Mouse (Mus musculus) layer of hippocampus, adult 9-11 months (tissue): Measurements from ENCODE around the gene Clmp.
A peak's percentile ranks its signal among the peaks of the same experiment; 100 is the strongest.
"Not testable (repeated sequence)": the region's sequence is repeated elsewhere in the genome, so short reads cannot be mapped to it uniquely, and the experiment has no call there.

ENCODE experiments used
- DNase-seq: peaks from one replicate; pipeline ENCODE4 v3.0.0; 2022

Gene Clmp

DNA sequence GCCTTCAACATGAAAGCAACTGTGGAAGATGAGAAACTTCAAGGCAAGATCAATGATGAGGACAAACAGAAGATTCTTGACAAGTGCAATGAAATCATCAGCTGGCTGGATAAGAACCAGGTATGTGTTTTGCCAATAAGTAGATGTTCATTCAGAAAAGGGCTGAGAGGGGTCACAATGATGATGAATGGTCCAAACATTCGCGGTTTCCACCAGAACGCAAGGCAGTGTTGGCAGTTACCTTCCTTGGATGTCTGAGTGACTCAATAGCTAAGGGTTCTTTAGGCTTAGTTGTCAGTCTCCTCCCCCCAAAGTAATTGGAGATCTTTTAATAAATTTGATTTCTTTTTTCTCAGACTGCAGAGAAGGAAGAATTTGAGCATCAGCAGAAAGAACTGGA is 118.8 kb downstream of the Clmp start:
- DNase-seq, result not testable (repeated sequence)

DNA sequence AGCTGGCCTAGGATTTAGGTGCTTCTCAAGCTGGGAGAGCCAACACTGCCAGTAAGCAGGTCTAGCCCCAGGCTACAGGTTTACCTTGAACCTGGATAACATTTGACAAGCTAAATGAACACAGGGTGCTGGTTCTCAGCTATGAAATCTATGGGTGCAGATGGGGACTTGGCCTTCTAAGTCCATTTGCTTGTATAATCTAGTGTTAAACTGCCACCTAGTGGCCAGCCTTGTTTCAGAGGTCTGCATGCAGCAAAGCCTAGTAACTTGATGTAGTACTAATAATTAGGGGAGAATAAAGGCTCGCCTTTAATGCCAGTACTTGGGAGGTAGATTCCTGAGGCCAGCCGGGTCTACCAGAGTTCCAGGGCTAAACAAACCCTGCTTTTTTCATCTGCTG is 119.5 kb downstream of the Clmp start:
- DNase-seq, result peak; percentile 81

DNA sequence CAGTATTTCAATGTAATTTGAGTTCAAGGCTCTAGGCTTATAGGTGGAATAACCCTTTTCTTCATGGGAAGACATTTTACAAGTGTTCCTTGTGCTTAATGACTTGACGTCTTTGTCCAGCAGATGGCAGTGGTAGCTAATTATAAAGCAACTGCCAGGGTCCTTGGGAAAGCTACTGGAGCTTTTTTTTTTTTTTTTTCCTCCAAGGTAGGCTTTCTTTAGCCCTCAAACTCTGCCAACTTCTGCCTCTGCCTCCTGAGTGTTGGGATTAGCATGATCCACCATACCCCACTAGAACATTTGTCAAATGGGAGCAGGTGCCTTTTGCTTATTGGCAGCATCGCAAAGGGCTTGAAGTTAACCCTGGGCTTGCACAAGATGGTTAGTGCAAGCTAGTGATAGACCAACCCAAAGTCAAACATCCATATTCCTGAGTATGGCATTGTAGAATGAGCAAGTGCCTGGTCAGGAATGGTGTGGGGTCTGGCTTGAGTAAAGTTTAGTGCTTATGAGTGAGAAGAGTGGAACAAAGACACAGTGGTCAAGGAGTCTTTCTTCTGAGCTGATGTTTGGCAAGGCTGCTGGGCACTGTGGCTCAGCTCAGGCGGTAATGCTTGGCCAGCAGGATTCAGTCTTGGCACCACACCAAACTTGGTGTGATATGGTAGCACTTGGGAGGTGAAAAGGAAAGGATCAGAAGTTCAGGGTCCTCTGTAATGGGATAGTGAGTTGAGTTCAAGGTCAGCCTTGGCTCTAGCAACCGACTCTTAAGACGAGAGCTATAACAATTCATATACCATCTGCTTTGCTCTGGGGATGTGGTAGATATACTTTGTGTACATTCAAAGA is 120.9 kb downstream of the Clmp start:
- DNase-seq, result no peak

DNA sequence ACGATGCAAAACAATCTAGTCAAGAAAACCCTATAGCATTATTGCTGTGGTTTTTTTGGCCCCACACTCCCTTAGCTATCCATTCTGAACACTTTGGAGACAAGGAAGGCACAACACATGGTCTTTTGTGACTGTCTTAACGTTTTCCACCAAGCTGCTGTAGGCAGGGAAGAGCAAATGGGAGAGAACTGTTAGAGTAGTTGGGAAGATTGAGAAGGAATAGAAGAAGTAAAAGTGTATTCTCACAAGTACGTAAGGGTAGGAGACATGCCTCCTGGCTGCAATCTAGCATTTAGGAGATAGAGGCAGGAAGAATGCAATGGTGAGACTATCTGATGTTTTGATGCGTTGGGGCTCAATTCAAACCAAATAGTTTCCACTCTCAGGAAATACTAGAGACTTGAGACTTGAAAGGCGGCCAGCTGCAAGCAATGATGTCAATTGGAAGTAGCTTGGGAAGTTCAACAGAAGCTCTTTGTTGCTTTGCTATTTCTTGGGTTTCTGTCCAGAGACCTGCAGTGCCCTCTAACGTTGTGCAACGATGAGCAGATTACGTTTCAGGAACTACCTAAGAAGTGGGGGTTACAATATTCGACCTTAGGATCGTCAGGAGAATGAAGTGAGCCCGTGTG is 121.6 kb downstream of the Clmp start:
- DNase-seq, result no peak

DNA sequence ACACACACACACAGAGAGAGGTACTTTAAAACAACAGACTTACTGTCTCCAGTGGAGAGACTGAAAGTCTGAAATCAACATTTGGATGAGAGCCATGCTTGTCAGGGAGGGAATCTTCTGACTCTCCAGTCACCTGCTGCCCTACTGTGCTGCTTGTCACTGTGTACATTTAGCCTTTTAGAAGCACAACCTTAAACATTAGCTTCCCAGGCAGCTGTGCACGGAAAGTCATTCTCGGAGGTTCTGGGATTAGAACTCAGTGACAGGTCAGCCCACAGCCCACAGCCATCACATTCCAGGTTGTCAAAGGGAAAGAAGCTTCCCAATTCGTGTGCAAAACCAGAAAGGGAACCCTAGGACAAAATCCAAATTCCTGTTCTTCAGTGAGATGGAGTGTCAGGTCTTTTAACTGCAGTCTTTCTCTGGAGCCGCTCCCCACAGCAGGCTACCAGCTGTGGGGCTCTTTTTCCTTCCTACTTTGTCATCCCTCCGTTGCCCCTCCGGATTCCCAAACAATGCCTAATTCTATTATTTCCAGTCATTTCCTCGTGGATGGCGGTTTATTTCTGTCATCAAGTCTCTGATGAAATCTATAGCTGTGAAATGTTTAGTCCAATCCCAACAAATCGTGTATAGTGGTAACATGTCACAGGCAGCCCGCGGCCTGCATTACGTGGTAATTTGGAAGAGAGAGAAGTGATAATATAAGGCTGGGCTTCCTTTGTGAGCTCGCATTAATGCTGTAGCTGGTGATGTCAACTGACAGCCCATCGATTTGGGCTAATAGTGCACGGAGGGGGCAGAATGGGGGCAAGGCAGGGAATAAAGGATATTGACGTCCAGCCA is 122.5 kb downstream of the Clmp start:
- DNase-seq, result no peak

DNA sequence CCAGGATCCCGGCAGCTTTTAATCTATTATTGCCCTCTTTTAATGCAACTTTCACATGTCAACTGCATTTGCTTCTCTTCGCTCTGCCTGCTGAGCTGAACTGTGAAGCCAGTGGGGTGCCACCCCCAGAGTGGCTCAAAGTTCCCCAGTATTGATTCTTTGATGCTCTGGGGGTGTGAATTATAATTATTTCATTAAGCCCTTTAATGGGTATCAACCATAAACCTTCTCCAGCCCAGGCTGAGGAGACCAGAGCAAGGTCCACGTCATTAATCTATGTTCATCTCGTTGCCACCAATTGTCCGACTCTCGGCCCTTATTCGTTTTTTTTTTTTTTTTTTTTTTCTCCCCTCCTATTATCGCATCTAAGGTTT is 123.1 kb downstream of the Clmp start:
- no peak for DNase-seq

DNA sequence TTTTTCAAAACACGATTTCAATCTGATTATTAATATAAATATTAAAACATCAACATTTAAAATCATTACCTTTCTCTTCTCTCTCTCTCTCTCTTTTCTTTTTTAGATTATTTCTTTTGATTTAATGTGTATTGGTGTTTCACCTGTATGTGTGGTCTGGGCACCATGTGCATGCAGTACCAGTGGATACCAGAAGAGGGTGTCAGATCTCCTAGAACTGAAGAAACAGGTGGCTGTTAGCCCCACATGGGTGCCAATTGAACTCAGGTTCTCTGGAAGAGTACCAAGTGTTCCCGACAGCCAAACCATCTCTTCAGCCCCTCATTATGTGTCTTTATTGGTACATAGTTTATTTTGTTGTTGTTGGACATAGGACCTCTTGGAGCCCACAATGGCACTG is 126.1 kb downstream of the Clmp start:
- no peak for DNase-seq

DNA sequence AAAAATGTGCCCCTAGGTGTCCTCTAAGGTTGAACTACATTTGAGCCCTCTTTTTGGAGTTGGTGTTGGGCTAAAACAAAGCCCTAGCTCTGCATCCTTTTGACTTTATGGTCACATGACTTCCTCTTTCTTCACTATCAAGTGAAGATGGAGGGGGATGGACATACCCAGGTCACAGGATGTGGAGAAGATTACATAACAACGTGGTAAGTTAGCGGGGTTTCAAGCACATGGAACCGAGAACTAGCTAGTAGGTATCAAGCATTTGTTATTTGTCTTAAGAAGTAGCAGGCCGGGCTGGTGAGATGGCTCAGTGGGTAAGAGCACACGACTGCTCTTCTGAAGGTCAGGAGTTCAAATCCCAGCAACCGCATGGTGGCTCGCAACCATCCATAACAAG is 128.3 kb downstream of the Clmp start:
- DNase-seq, result no peak

DNA sequence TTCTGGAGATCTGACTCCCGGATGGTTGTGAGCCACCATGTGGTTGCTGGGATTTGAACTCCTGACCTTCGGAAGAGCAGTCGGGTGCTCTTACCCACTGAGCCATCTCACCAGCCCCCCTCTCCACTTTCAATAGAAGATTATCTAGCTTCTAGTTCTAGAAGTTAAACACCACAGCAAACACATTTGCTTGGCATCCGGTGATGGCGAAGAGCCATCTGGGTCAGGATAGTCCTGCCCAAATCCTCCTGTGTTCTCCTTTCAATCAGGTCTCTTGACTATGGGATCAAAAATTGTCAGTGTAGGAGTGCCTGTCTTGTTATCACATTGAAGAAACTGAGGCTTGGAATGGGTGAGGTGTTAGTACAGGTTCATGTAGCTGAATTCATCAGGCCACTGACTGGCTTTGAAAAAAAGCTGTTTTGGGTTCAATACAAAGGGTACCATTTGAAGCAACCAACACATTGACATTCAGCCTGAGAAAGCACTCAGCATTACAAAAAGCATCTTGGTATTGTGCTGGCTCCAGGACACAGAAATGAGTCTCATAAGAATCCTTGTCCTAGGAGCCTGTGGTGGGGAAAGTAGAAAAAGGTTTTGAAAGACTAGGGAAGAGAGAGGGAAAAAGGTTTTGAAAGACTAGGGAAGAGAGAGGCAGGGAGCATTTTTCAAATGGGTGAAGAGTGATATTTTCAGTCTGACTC is 131.7 kb downstream of the Clmp start:
- DNase-seq, result no peak

DNA sequence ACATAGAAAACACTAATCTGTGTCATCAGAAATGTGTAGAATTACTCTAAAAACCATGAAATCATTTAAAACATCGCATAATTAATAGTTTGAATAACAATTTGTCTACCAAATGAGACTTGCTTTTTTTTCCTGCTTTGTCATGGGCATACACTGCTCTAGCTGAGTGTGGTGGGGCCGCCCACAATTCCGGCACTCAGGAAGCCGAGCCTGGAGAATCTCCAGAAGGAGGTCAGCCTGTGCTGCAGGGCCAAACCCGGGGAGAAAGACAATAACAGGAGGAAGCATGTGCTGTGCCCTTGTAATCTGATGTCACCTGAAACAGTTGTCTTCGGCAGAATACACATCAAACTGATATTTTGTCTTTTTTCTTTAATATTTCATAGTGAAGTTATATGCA is 139.8 kb downstream of the Clmp start:
- no peak for DNase-seq

DNA sequence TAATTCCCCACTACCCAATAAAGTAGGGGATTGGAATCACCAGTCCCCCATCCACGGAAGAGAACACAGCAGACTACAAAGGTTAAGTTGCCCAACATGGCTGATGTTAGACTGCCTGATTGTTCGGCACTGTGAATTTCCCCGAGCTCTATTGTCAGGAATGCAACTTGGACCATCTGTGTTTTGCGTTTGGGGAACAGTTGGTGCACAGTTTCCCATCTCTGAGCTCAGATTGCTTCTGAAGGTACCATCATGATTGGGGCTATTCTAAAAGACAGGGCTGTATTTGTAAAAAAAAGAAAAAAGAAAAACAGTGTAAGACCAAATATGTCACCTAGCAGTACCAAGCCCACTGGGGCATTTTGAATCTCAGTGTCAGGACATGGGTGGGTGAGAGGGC is 141.6 kb downstream of the Clmp start:
- no peak for DNase-seq

DNA sequence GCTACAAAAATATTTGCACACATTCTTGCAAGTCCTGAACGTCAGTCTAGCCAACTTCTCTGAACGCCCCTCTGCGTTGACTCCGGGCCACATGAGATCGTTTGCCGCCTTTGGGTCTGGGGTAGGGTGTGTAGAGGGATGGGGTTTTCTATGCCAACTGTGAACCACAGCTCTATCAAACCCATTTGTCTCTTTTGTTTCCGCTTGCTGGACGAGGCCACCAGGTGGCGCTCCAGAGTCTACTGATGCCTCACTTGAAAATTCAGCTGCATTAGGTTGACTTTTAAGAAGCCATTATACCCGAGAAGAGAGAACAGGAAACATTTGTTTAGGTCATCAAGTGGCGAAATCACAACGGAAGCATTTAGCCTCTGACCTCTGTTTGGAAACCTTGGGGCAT is 148.8 kb downstream of the Clmp start:
- DNase-seq, result peak; percentile 51
